Mouse (Mus musculus) hindbrain, embryonic 15.5 days (tissue): ENCODE data around the gene Socs2. TPM values are rescaled to one million over a fixed set of nuclear protein-coding genes. Genes with fewer than 3 reads are reported as not detected.

Source experiments
- ATAC-seq: fragments of 200-750 bp; cut with Nextera tagmentation; 2 replicates; pipeline ENCODE4 v1.8.0; 2017; ENCODE audit warnings: low read depth, moderate number of reproducible peaks, moderate TSS enrichment; ENCODE audit not compliant: low FRiP score
- H3K27ac ChIP-seq: fragments of 300-500 bp; sonication (generic); replicated peaks from 2 replicates; pipeline ENCODE4 v1.5.1; 2015; ENCODE audit warnings: mild to moderate bottlenecking, inconsistent platforms
- H3K27me3 ChIP-seq: fragments of 300-500 bp; sonication (generic); 2 replicates; pipeline ENCODE4 v1.6.1; 2015; ENCODE audit warnings: control low read depth, inconsistent platforms
- H3K36me3 ChIP-seq: fragments of 300-500 bp; sonication (generic); 2 replicates; pipeline ENCODE4 v1.6.1; 2015; ENCODE audit warnings: control low read depth, inconsistent platforms
- H3K4me1 ChIP-seq: fragments of 300-500 bp; sonication (generic); replicated peaks from 2 replicates; pipeline ENCODE4 v1.6.1; 2015; ENCODE audit warnings: control low read depth, inconsistent platforms
- H3K4me2 ChIP-seq: fragments of 300-500 bp; sonication (generic); 2 replicates; pipeline ENCODE4 v1.6.1; 2015; ENCODE audit warnings: moderate library complexity, mild to moderate bottlenecking, inconsistent platforms
- H3K4me3 ChIP-seq: fragments of 300-500 bp; sonication (generic); 2 replicates; pipeline ENCODE4 v1.5.1; 2015; ENCODE audit warnings: mild to moderate bottlenecking, inconsistent platforms
- H3K9ac ChIP-seq: fragments of 300-500 bp; sonication (generic); 2 replicates; pipeline ENCODE4 v1.6.1; 2015; ENCODE audit warnings: inconsistent platforms
- H3K9me3 ChIP-seq: fragments of 300-500 bp; sonication (generic); 2 replicates; pipeline ENCODE4 v1.6.1; 2016; ENCODE audit warnings: control low read depth, inconsistent platforms
- WGBS: fragments of 180-500 bp; shearing (Covaris S2); methylation state at CpG from one replicate; pipeline ENCODE4 v1.1.7; 2015; 5-methylcytosine and 5-hydroxymethylcytosine counted together
- polyA plus RNA-seq: library from polyadenylated mRNA; unstranded; fragments of >200 nt; fragmentation: Nextera tagmentation; extraction: Ambion mirVana; gene quantifications from 2 replicates; pipeline ENCODE4 v1.2.1, GENCODE M21; 2015

The Socs2 gene
- polyA plus RNA-seq, 1 experiment from 2014 or later, result 118 TPM

- peak overlapping the region; percentile 92 for H3K27ac ChIP-seq
- WGBS, result 1% methylated on average over 25 of the region's 25 CpGs
- ATAC-seq, result peak; percentile 12; the same call in 1 of the 2 replicates
Observed at GRCm38 (mm10) chr10:95417496-95418236, 686 bp upstream of the Socs2 start.

DNA sequence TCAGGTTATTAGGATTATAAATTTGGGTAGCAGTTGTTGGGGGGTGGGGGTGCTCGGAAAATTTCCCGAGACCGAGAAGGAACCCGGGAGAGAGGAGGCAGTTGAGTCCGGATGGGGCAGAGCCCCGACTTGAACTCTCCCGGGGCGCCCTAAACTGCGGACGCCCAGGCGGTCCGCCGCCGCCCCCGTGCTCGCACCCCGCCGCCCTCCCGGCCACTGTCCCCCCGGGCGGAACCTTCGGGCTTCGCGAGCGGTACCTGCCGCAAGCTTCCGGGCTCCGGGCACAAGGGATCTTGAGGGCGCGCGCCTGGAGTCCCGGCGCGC is 657 bp downstream of the Socs2 start:
- H3K9ac ChIP-seq, result peak overlapping the region; percentile 88
- H3K27me3 ChIP-seq, result no peaks in the 10 kb centered on the region
- H3K9me3 ChIP-seq, result no peaks in the 10 kb centered on the region
- peaks cover 5% of the 10 kb centered on the region for H3K36me3 ChIP-seq
- ATAC-seq, result peak; percentile 28; the same call in 1 of the 2 replicates
- WGBS, result 1% methylated on average over 34 of the region's 34 CpGs
- H3K4me2 ChIP-seq, result peak overlapping the region; percentile 99
- peak overlapping the region; percentile 80 for H3K4me3 ChIP-seq
- H3K27ac ChIP-seq, result peak overlapping the region; percentile 92
- H3K4me1 ChIP-seq, result peaks cover 25% of the 10 kb centered on the region

More at GRCm38 (mm10) chr10:95417496-95418236, 686 bp upstream of the Socs2 start:
- Histone ChIP-seq H3K9ac (peak overlapping the region; percentile 88), H3K36me3 (no peaks in the 10 kb centered on the region), H3K4me2 (peak overlapping the region; percentile 99), H3K9me3 (no peaks in the 10 kb centered on the region), H3K4me1 (peaks cover 25% of the 10 kb centered on the region), H3K4me3 (peak overlapping the region; percentile 80), H3K27me3 (no peaks in the 10 kb centered on the region)

DNA sequence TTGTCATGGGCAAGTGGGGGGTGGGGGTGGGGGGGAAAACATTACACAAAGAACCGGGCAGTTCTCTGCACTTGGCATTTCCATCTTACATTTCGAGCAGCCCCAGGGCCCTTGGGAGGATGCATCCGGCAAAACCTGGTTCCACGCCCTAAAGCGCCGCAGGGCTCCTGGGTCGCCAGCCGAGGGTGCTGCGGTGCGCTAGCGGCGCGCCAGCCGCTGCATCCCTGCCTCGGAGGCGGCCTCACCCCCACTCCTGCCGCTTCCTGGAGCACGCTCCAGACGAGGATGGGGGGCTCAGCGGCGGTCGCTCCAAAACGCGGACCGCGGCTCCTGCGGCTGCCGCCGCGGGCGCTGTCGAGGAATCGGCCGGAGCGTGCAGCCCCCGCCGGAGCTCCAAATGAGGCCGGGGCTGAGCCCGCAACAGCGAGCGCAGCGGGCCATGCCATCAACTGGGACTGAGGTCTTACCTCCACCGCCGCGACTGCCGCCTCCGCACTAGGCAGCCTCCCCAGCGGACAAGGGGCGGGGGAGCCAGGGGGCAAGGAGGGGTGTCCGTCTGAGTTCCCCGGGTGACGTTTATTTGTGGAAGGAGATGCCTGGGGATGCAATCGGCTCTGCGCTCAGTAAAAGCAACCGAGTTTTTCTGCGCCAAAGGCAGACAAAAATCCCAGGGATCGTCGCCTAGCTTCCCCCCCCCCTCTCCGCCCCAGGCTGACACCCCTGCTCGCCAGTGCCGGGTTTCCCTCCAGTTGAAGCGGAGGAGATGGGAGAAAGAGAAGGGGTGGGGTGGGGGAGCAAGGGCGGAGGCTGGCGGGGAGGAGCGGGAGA is 1.2 kb downstream of the Socs2 start:
- H3K4me2 ChIP-seq, result peak overlapping the region; percentile 99

GRCm38 (mm10) chr10:95415159-95415532 is 1.8 kb downstream of the Socs2 start:
- Histone ChIP-seq H3K4me3 (peak overlapping the region; percentile 80), H3K4me2 (peak overlapping the region; percentile 99), H3K27ac (peak overlapping the region; percentile 92), H3K9me3 (no peaks in the 10 kb centered on the region), H3K27me3 (no peaks in the 10 kb centered on the region), H3K4me1 (peaks cover 30% of the 10 kb centered on the region), H3K9ac (peak overlapping the region; percentile 88), H3K36me3 (peaks cover 5% of the 10 kb centered on the region)
- ATAC-seq, result peak; percentile 0
- under 1% methylated on average over 15 of the region's 15 CpGs for WGBS

More for the DNA sequence above, 1.2 kb downstream of the Socs2 start:
- peak; percentile 34 for ATAC-seq
- Histone ChIP-seq H3K4me1 (peaks cover 26% of the 10 kb centered on the region), H3K9me3 (no peaks in the 10 kb centered on the region), H3K27me3 (no peaks in the 10 kb centered on the region), H3K36me3 (peaks cover 5% of the 10 kb centered on the region), H3K9ac (peak overlapping the region; percentile 88), H3K4me3 (peak overlapping the region; percentile 80), H3K27ac (peak overlapping the region; percentile 92)
- WGBS, result under 1% methylated on average over 62 of the region's 65 CpGs

DNA sequence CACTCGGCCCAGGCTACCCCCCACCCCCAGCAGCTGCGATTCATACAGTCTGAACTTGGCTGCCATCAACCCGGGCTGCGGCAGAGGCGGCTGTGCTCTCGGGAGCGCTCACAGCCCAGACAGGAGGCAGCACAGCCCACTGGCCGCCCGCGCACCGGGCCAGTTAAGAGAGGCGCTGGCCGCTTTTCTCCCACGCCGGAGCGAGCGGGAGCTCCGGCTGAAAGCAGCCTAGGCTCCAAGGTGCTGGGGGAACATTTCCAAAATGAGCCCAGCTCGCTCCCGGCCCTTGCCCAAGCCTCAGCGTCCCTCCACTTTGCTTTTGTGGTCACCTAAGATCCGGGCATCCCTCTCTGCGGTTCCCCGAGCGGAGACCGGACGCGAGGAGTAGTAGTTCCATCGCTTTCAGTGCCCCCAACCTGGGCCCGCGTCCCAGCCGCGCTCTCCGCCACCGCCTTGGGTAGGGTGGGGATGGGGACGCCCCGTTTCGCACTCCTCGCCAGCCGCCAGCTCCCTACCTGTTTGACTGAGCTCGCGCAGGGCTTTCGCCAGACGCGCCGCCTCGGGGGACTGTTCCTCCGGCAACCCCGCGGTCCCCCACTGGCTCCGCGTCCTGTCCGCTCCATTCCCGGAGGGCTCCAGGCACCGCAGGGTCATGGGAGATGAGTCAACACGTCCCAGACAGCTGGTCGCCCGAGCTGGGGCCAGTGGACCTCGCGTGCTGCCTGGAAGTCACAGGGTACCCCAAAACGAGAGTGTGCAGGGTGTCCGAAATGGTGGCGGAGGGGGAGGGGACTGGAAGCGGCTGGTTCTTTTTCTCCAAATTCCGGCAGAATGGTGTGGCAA is 2.4 kb downstream of the Socs2 start:
- no peaks in the 10 kb centered on the region for H3K9me3 ChIP-seq
- H3K9ac ChIP-seq, result peak overlapping the region; percentile 88
- WGBS, result under 1% methylated on average over 60 of the region's 65 CpGs
- ATAC-seq, result no peak
- H3K27me3 ChIP-seq, result no peaks in the 10 kb centered on the region
- H3K4me1 ChIP-seq, result peaks cover 30% of the 10 kb centered on the region
- peak overlapping the region; percentile 80 for H3K4me3 ChIP-seq
- peak overlapping the region; percentile 92 for H3K27ac ChIP-seq
- peak overlapping the region; percentile 99 for H3K4me2 ChIP-seq
- H3K36me3 ChIP-seq, result peaks cover 5% of the 10 kb centered on the region

DNA sequence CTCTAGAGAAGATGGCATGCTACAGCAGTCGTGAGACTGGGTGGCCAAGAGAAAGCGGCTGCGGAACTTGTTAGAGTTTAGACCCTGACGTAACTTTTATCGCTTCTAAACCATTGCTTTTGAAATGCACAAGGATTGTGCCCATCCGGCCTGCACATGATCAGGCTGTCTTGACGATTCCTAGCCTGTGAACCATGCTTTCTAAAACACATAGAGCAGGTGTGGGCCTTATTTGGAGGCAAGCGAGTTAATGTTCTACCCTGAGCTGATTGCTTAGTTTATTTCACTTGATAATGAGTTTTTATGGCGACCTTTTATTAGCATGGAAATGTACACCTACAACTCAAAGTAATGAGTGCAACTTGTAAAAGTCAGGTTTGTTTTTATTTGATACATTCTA is 5.8 kb downstream of the Socs2 start:
- no peak overlapping the region for H3K27ac ChIP-seq
- H3K9me3 ChIP-seq, result no peaks in the 10 kb centered on the region
- WGBS, result 87% methylated on average over 9 of the region's 9 CpGs
- H3K36me3 ChIP-seq, result peaks cover 5% of the 10 kb centered on the region
- no peaks in the 10 kb centered on the region for H3K27me3 ChIP-seq
- ATAC-seq, result no peak
- H3K4me1 ChIP-seq, result peaks cover 16% of the 10 kb centered on the region
- H3K9ac ChIP-seq, result no peak overlapping the region
- H3K4me3 ChIP-seq, result no peak overlapping the region
- H3K4me2 ChIP-seq, result no peak overlapping the region

DNA sequence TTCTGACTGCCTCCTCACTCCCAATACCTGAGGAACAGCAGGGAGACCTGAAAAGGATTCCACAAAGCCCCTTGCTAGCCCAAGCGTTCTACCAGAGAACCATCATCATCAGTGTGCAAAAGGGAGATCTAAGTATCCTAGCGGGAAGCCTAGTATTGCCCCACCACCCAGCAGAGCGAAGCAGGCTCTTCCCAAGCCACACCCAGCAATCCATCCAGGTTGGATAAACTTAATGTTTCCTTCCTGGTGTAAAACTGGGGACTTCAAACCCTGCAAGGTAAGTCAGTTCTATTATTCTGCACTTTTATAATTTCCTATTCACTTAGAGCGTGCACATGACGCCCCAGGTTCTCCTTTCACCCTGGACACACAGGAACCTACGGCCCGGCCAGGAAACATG is 6.3 kb downstream of the Socs2 start:
- no peak for ATAC-seq
- H3K27ac ChIP-seq, result no peak overlapping the region
- no peaks in the 10 kb centered on the region for H3K9me3 ChIP-seq
- no peak overlapping the region for H3K4me2 ChIP-seq
- peaks cover 5% of the 10 kb centered on the region for H3K36me3 ChIP-seq
- no peak overlapping the region for H3K4me3 ChIP-seq
- no peaks in the 10 kb centered on the region for H3K27me3 ChIP-seq
- H3K9ac ChIP-seq, result no peak overlapping the region
- WGBS, result 91% methylated on average over 7 of the region's 7 CpGs
- H3K4me1 ChIP-seq, result peaks cover 16% of the 10 kb centered on the region

DNA sequence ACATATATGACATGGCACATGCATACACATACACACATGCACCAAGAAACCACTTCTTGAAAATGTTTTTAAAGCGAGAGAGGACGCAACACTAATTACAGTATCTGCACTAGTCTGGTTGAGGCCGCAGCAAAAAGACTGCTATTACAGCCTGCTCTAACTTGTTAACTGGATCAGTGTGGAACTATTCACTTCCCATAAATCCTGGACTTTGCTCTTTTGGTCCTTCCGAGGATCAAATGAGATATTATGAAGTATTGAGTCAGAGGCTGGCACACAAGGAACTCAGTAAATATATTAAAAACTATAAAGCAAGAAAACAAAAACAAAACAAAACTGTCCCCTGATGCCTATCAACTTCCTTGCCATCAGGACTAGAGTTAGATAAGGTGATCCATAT is 6.8 kb downstream of the Socs2 start:
- peaks cover 5% of the 10 kb centered on the region for H3K36me3 ChIP-seq
- H3K4me3 ChIP-seq, result no peak overlapping the region
- no peak overlapping the region for H3K4me2 ChIP-seq
- H3K27ac ChIP-seq, result no peak overlapping the region
- H3K4me1 ChIP-seq, result peaks cover 16% of the 10 kb centered on the region
- H3K9me3 ChIP-seq, result no peaks in the 10 kb centered on the region
- ATAC-seq, result no peak
- no peak overlapping the region for H3K9ac ChIP-seq
- WGBS, result 89% methylated on average over 4 of the region's 4 CpGs
- H3K27me3 ChIP-seq, result no peaks in the 10 kb centered on the region

GRCm38 (mm10) chr10:95409149-95409548 is 7.8 kb downstream of the Socs2 start:
- 87% methylated on average over 7 of the region's 7 CpGs for WGBS
- H3K4me1 ChIP-seq, result peaks cover 11% of the 10 kb centered on the region
- no peaks in the 10 kb centered on the region for H3K9me3 ChIP-seq
- no peak overlapping the region for H3K4me3 ChIP-seq
- no peaks in the 10 kb centered on the region for H3K27me3 ChIP-seq
- H3K36me3 ChIP-seq, result peaks cover 5% of the 10 kb centered on the region
- H3K27ac ChIP-seq, result no peak overlapping the region
- H3K4me2 ChIP-seq, result no peak overlapping the region
- no peak overlapping the region for H3K9ac ChIP-seq
- ATAC-seq, result no peak

DNA sequence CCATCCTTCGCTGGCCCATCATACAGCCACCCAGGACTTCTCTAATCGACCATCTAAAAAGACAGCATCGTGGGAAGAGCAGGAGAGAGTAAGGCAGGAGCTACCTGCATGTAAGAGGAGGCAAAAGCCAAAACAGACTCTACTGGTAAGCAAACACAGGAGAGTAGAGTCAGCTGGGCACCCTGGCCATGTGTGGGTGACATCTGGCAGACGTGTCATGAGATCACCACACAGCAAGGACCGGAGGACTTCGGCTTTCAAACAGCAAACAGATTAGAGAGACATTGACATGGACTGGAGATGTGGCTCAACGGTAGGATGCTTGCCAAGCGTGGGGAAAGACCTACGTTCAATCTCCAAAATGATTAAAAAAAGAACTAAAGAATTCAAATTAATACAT is 8.5 kb downstream of the Socs2 start:
- WGBS, result 85% methylated on average over 9 of the region's 9 CpGs
- peaks cover 4% of the 10 kb centered on the region; the same call in 1 of the 2 replicates for H3K4me1 ChIP-seq
- no peak overlapping the region for H3K4me3 ChIP-seq
- H3K9me3 ChIP-seq, result no peaks in the 10 kb centered on the region
- H3K4me2 ChIP-seq, result no peak overlapping the region
- no peak overlapping the region for H3K27ac ChIP-seq
- H3K36me3 ChIP-seq, result peaks cover 5% of the 10 kb centered on the region
- no peaks in the 10 kb centered on the region for H3K27me3 ChIP-seq
- no peak for ATAC-seq
- H3K9ac ChIP-seq, result no peak overlapping the region

- Histone ChIP-seq H3K27ac (no peak overlapping the region), H3K4me3 (no peak overlapping the region), H3K4me1 (peaks cover 4% of the 10 kb centered on the region; the same call in 1 of the 2 replicates), H3K4me2 (no peak overlapping the region), H3K36me3 (peaks cover 5% of the 10 kb centered on the region), H3K9me3 (no peaks in the 10 kb centered on the region), H3K9ac (no peak overlapping the region), H3K27me3 (no peaks in the 10 kb centered on the region)
- 80% methylated on average over 12 of the region's 12 CpGs for WGBS
- no peak for ATAC-seq
Observed at GRCm38 (mm10) chr10:95407541-95408160, 9.3 kb downstream of the Socs2 start.
